Mouse (Mus musculus): Measurements from ENCODE around the gene Yif1b. TPM values are rescaled to one million over a fixed set of nuclear protein-coding genes. Genes with fewer than 3 reads are reported as not detected.
A peak's percentile ranks its signal among the peaks of the same experiment; 100 is the strongest.
"Not testable (repeated sequence)": the region's sequence is repeated elsewhere in the genome, so short reads cannot be mapped to it uniquely, and the experiment has no call there.

Yif1b gene
- total RNA-seq (2014; fragmentation: Nextera tagmentation) (57.1 and 86.7 TPM in 2 replicates), total RNA-seq (2017) (33.1 and 33.4 TPM in 2 replicates)

- peak; percentile 96 for ATAC-seq (replicated peaks; ENCODE audit: poor library complexity, severe bottlenecking)
Observed at GRCm38 (mm10) chr7:29238019-29238967, at the start of gene Yif1b. Gene Yif1b (plus strand): TSS chr7:29238329.

DNA sequence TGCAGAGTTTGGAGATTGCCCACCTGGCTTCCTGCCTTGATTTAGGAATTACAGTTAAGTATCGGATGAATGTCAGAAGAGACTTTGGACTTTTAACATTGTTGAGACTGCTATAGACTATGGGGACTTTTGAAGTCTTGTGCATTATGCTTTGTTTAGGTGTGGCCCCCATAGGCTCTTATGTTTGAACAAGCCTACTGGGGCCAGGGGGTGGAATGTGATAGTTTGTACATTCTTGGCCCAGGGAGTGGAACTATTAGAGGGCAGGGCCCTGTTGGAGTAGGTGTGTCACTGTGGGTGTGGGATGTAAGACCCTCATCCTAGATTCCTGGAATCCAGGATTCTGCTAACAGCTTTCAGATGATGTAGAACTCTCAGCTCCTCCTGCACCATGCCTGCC lies 43.9 kb upstream of the Yif1b start:
- ATAC-seq (replicated peaks; ENCODE audit: poor library complexity, severe bottlenecking): not testable (repeated sequence)

- ATAC-seq (replicated peaks; ENCODE audit: poor library complexity, severe bottlenecking): no peak
Observed at GRCm38 (mm10) chr7:29202577-29202976, 35.6 kb upstream of the Yif1b start.

- ATAC-seq (replicated peaks; ENCODE audit: poor library complexity, severe bottlenecking): peak; percentile 57
Observed at GRCm38 (mm10) chr7:29211013-29211412, 27.1 kb upstream of the Yif1b start.

DNA sequence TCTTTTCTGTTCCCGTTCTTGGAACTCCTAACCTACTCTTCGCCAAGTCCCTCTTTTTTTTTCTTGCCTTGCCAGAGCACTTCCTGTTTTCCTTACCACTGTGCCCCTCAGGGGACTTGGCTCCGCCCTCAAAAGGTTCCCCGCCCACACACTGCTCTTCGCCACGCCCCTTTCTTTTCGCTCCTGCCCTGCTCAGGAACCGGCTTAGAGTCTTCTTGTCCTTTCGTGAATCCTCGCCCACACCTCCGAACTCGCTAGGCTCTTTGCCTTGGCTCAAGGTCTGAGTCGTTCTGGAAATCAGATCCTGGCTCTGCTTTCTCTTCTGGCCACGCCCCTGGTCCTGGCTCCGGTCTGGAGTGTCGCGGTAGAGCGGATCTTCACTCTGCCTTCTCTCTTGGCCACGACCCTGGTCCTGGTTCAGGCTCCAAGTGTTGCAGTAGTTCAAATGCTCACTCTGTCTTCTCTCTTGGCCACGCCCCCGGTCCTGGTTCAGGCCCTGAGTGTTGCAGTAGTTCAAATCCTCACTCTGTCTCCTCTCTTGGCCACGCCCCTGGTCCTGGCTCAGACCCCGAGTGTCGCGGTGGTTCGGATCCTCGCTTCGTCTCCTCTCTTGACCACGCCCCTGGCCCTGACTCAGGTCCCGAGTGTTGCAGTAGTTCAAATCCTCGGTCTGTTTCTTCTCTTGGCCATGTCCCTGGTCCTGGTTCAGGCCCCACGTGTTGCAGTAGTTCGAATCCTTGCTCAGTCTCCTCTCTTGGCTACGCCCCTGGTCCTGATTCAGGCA lies 26.5 kb upstream of the Yif1b start:
- ATAC-seq (replicated peaks; ENCODE audit: poor library complexity, severe bottlenecking): peak; percentile 75

- peak; percentile 56 for ATAC-seq (replicated peaks; ENCODE audit: poor library complexity, severe bottlenecking)
Observed at GRCm38 (mm10) chr7:29212199-29212765, 25.8 kb upstream of the Yif1b start.

DNA sequence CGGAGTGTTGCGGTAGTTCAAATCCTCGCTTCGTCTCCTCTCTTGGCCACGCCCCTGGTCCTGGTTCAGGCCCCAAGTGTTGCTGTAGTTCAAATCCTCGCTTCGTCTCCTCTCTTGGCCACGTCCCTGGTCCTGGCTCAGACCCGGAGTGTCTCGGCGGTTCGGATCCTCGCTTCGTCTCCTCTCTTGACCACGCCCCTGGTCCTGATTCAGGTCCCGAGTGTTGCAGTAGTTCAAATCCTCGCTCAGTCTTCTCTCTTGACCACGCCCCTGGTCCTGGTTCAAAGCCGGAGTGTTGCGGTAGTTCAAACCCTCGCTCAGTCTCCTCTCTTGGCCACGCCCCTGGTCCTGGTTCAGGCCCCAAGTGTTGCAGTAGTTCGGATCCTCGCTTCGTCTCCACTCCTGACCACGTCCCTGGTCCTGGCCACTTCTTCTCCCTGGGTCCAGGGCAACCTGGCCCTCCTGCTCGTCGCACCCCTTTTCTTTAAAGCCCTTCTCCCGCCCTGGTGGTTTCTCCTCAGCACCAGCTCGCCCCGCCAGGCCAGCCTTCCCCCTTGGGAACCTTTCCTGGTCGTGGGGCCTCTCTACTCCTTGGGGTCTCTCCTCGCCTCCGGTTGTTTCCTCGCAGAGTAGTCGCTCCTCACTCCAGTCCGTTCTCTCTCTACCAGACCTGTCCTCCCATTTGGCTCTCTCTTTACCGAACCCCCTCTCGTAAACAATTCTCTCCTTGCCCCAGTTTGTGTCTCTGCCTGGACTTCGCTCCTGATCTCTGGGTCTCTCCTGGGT lies 25.2 kb upstream of the Yif1b start:
- ATAC-seq (replicated peaks; ENCODE audit: poor library complexity, severe bottlenecking): not testable (repeated sequence)

DNA sequence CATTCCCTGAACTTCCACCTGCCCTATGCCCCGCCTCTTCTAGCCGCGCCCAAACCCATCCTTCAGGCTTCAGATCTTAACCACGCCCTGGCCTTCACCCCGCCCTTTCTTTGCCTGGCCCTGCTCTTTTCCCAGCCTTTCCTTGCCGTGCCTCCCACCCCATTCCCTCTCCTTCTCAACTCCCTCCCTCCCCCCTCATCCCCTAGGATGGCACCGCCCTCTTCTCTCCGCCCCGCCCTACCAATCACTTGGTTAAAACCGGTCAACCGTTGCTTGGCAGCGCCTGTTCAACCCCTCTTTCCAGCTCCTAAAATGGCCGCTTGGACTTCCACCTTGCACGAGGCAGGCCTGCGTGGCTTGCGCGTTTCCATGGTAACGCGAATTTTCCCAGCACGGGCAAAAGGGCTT lies 24.4 kb upstream of the Yif1b start, which contains the start of gene Catsperg1:
Gene Catsperg1 (minus strand): TSS at position 361 of the 408 bp plus-strand sequence.
- no peak for ATAC-seq (replicated peaks; ENCODE audit: poor library complexity, severe bottlenecking)

DNA sequence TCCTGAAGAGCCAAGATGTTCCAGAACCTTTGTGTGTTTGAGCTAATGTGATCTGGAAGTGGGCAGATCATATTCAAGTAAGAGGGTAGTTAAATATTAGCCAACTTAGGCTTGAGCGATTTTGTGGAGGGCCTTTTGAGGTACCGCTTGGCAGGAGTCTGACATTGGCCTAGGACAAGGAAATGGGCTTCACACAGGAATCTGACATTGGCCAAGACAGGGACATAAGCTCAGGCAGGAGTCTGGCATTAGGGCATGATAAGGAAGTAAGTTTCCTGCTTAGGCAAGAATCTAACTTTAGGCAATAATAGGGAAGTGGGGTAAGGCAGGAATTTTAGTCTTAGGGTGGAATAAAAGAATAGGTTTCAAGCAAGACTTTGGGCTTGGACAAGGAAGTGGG lies 23.9 kb upstream of the Yif1b start:
- no peak for ATAC-seq (replicated peaks; ENCODE audit: poor library complexity, severe bottlenecking)

- no peak for ATAC-seq (replicated peaks; ENCODE audit: poor library complexity, severe bottlenecking)
Observed at GRCm38 (mm10) chr7:29214846-29215245, 23.3 kb upstream of the Yif1b start.

GRCm38 (mm10) chr7:29224756-29225394 lies 13.3 kb upstream of the Yif1b start:
- ATAC-seq (replicated peaks; ENCODE audit: poor library complexity, severe bottlenecking): no peak

DNA sequence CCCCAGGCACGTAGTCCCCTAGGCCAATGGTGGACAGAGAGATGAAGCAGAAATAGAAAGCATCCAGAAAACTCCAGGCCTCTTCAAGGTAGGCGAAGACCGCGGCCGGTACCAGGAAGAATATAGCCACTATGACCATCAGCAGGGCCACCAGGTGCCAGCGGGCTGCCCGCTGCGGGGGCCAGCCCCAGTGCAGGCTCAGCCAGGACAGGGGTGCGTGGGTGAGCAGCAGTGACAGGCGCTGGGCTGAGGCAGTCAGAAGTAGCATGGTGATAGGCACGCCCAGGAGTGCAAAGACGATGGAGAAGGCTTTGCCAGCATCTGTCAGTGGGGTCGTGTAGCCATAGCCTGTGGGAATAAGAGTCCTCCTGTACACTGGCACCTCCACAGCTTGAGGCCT lies 12.6 kb upstream of the Yif1b start:
- ATAC-seq (replicated peaks; ENCODE audit: poor library complexity, severe bottlenecking): no peak

DNA sequence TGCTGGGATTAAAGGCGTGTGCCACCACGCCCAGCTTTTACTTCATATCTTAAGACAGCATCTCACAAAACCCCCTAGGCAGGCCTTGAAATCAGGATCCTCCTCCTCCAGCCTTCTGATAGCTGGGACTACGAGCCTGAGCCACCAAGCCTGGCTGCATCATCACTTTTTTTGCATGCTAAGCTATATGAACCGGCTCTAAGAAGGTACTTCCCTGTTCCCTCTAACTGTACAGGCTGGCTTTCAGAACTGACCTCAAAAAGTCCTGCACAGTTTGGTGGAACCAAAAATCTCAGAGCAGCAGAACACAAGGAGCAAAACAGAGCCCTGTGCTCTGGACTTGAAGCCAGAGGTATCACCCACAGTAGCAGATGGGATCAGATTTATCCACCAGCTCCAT lies 9.9 kb upstream of the Yif1b start:
- no peak for ATAC-seq (replicated peaks; ENCODE audit: poor library complexity, severe bottlenecking)

DNA sequence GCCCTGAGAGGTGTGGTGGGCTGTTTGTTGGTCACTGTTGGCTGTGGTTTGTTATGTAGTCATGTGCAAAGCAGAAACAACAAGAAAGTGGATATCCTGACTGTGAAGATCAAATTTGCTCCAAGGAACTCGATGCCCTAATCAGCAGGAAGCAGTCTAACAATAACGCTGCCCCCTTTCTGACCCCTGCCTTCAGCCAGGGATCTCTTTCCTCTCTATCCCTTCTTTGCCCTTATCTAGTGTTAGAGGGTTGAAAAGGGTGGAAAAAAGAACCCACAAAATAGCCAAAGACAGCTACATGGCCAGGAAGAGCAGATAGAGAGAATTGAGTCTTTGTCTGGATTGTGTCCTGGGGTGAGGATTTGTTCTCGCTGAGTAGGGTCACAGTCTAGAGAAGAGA lies 7.6 kb upstream of the Yif1b start:
- no peak for ATAC-seq (replicated peaks; ENCODE audit: poor library complexity, severe bottlenecking)

DNA sequence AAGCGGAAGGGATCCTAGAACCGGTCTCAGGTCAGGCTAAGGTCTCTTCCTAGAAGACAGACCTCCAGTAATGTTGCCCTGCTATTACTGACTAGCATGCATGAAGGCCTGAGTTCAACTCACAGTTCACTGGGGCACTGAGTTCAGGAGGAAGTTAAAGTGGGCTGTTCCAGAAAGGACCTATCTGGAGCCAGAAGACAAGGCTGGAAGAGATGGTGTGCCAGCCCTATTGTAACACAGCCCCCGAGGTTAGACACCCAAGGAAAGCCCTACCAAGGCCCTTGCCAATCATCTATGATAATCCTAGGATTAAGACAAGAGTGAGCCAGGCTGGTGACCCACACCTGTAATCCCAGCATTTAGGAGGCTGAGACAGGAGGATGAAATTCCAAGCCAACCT lies 6.6 kb upstream of the Yif1b start:
- no peak for ATAC-seq (replicated peaks; ENCODE audit: poor library complexity, severe bottlenecking)

GRCm38 (mm10) chr7:29232247-29233013 lies 5.7 kb upstream of the Yif1b start, which contains the start of gene Kcnk6:
Gene Kcnk6 (minus strand): TSS chr7:29232515.
- ATAC-seq (replicated peaks; ENCODE audit: poor library complexity, severe bottlenecking): peak; percentile 80

DNA sequence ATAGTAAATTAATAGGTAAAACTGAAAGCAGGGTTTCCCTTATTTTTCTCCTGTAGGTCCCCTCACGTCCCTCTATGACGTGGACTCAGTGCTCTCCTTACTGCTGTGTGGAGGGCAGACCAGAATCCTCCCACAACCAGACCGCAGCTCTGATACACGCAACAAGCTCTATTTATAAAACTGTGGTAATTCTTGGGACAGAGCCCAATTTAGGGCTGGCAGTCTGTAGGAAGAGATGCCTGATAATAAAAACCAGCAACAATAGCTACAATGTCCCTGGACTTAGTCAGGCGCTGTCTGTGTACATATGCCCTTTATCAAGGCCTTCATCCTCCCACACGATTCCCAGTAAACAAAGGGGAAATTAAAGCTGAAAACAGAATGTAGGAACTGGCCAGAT lies 4.4 kb upstream of the Yif1b start:
- peak; percentile 27 for ATAC-seq (replicated peaks; ENCODE audit: poor library complexity, severe bottlenecking)

DNA sequence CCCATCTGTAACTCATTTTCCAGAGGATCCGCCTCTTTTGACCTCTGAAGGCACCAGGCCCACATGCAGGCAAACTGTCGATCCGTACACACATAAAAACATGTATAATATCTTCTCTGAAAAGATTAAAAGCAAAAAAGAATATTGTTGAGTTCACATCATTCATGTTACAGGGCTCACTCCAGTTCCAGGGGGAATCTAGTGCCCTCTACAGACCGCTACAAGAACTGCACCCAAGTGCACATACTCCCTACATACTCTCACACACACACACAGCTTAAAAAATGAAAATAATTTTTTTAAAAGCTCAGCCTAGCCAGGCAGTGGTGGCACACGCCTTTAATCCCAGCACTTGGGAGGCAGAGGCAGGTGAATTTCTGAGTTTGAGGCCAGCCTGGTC lies 3.5 kb upstream of the Yif1b start:
- ATAC-seq (replicated peaks; ENCODE audit: poor library complexity, severe bottlenecking): no peak

- ATAC-seq (replicated peaks; ENCODE audit: poor library complexity, severe bottlenecking): no peak
Observed at GRCm38 (mm10) chr7:29236593-29236992, 1.5 kb upstream of the Yif1b start.

Measured in granulocyte monocyte progenitor cell, adult 5-6 weeks (primary cell).